Mouse (Mus musculus) gastrocnemius, adult 2 months (tissue): ENCODE data around the gene Catsperg1. TPM values are rescaled to one million over a fixed set of nuclear protein-coding genes. Genes with fewer than 3 reads are reported as not detected.

ENCODE experiments used
- DNase-seq: peaks from one replicate; pipeline ENCODE4 v3.0.0; 2022
- H3K27ac ChIP-seq: fragments of 200-600 bp; 2 replicates; pipeline ENCODE4 v1.8.1; 2022; ENCODE audit warnings: mild to moderate bottlenecking
- H3K4me3 ChIP-seq: fragments of 200-600 bp; 2 replicates; pipeline ENCODE4 v1.8.1; 2022; ENCODE audit warnings: mild to moderate bottlenecking, moderate library complexity
- CTCF ChIP-seq: fragments of 200-600 bp; IDR thresholded peaks from 2 replicates; pipeline ENCODE4 v1.8.1; 2022; ENCODE audit warnings: antibody characterized with exemption, mild to moderate bottlenecking, moderate library complexity
- intact Hi-C: fragments of 180-260 bp; cut with DNase I; formaldehyde crosslinking; loops from one replicate; pipeline ENCODE4 v1.15.1; 2025
- total RNA-seq, 2 experiments: library from RNA; stranded (reverse); gene quantifications; 2 replicates each; pipeline ENCODE4 v1.2.3; 2021

Catsperg1 gene
- total RNA-seq, 2 experiments from 2014 or later, result 0.08 to 0.23 TPM

- DNase-seq, result no peak
- Histone ChIP-seq H3K4me3 (no peak overlapping the region), H3K27ac (no peak overlapping the region)
- TF ChIP-seq CTCF, result no peak
- intact Hi-C loops, result no loop called here
Observed at GRCm38 (mm10) chr7:29137429-29137828, 76.4 kb downstream of the Catsperg1 start.

GRCm38 (mm10) chr7:29134693-29135386, 79.0 kb downstream of the Catsperg1 start, which contains the start of gene Rasgrp4:
Gene Rasgrp4 (plus strand): TSS chr7:29134851.
- Histone ChIP-seq H3K4me3 (peak within 1 kb of the TSS; percentile 55), H3K27ac (peak within 1 kb of the TSS; percentile 56; the same call in 1 of the 2 replicates)
- TF ChIP-seq CTCF, result no peak
- no peak for DNase-seq
- intact Hi-C loops, result no loop called here

- intact Hi-C loops, result no loop called here
- DNase-seq, result no peak
- H3K4me3 ChIP-seq, result no peak overlapping the region
- no peak overlapping the region for H3K27ac ChIP-seq
- no peak for TF ChIP-seq CTCF
Observed at GRCm38 (mm10) chr7:29134230-29134629, 79.6 kb downstream of the Catsperg1 start.

Other genes starting within 250 kb of the Catsperg1 start
- gene Eif3k, start 232.2 kb downstream of the Catsperg1 start, total RNA-seq, result 100 to 1,000 TPM; 122 to 141 TPM
- gene Map4k1, start 232.0 kb downstream of the Catsperg1 start, total RNA-seq, result under 1 TPM; 0.25 to 0.33 TPM
- gene Ryr1, start 88.9 kb downstream of the Catsperg1 start, total RNA-seq, result 1,000 to 10,000 TPM; 1,499 to 2,077 TPM
- gene Rasgrp4, start 79.2 kb downstream of the Catsperg1 start, total RNA-seq, result under 1 TPM; 0.61 to 0.84 TPM
- gene Fam98c, start 57.8 kb downstream of the Catsperg1 start, total RNA-seq, result 10 to 100 TPM; 10.2 to 11.5 TPM
- gene Ggn, start 43.8 kb downstream of the Catsperg1 start, total RNA-seq, result under 1 TPM; 0.14 to 0.20 TPM
- 1 to 10 TPM; 1.0 to 1.6 TPM for gene Spred3, start 43.6 kb downstream of the Catsperg1 start, total RNA-seq
- 100 to 1,000 TPM; 142 to 228 TPM for gene Psmd8, start 33.3 kb downstream of the Catsperg1 start, total RNA-seq
- 1 to 10 TPM in 1 of 2 experiments, under 1 TPM in 1; 0.61 to 1.4 TPM for gene Kcnk6, start 18.5 kb upstream of the Catsperg1 start, total RNA-seq
- gene Yif1b, start 24.3 kb upstream of the Catsperg1 start, total RNA-seq, result 10 to 100 TPM; 35.9 to 46.6 TPM
- under 1 TPM; 0.64 to 0.81 TPM for gene 2200002D01Rik, start 34.4 kb upstream of the Catsperg1 start, total RNA-seq
- gene Spint2, start 67.9 kb upstream of the Catsperg1 start, total RNA-seq, result 1 to 10 TPM; 4.7 to 6.0 TPM
- gene Ppp1r14a, start 75.3 kb upstream of the Catsperg1 start, total RNA-seq, result 1 to 10 TPM; 3.8 to 4.5 TPM
- gene Dpf1, start 89.9 kb upstream of the Catsperg1 start, total RNA-seq, result 1 to 10 TPM in 1 of 2 experiments, under 1 TPM in 1; 0.86 to 2.6 TPM